Mouse (Mus musculus): ENCODE measurements around the gene Abhd12.

Gene Abhd12

GRCm38 (mm10) chr2:150808381-150808780 is 96.2 kb downstream of the Abhd12 start:
- no peak for DNase-seq (ENCODE audit: low read depth, low spot score)

- peak; percentile 34 for DNase-seq (ENCODE audit: low read depth, low spot score)
Measured at GRCm38 (mm10) chr2:150803035-150803434, 101.5 kb downstream of the Abhd12 start.

GRCm38 (mm10) chr2:150800616-150801015 is 103.9 kb downstream of the Abhd12 start:
- no peak for DNase-seq (ENCODE audit: low read depth, low spot score)

GRCm38 (mm10) chr2:150798084-150798483 is 106.5 kb downstream of the Abhd12 start:
- no peak for DNase-seq (ENCODE audit: low read depth, low spot score)

GRCm38 (mm10) chr2:150793320-150793719 is 111.2 kb downstream of the Abhd12 start:
- no peak for DNase-seq (ENCODE audit: low read depth, low spot score)

GRCm38 (mm10) chr2:150788768-150789550 is 115.6 kb downstream of the Abhd12 start:
- DNase-seq (ENCODE audit: low read depth, low spot score) = peak; percentile 40

- DNase-seq (ENCODE audit: low read depth, low spot score) = peak; percentile 51
Measured at GRCm38 (mm10) chr2:150787234-150787771, 117.2 kb downstream of the Abhd12 start.

GRCm38 (mm10) chr2:150786251-150787180 is 118.0 kb downstream of the Abhd12 start, which contains the start of gene Pygb:
TSS of gene Pygb (plus strand) at chr2:150786735.
- peak; percentile 90 for DNase-seq (ENCODE audit: low read depth, low spot score)

- peak; percentile 17 for DNase-seq (ENCODE audit: low read depth, low spot score)
Measured at GRCm38 (mm10) chr2:150782801-150783200, 121.7 kb downstream of the Abhd12 start.

Data from R1 (cell line).